24 mouse cellular contexts compared by ENCODE assay signal in genomic region chr2:27630601-27631285, GRCm38 (mm10).
"Had no signal": no experiment of that assay in that cellular context is flagged by ENCODE, and none has a peak within 500 bp of the region (broad histone marks: within the 10 kb centered on the region; RNA-seq: fewer than 3 reads in every experiment).

No protein-coding gene starts in this region.

- H3K27me3 ChIP-seq: heart, embryonic 13.5 days; heart, embryonic 15.5 days; hindbrain, embryonic 13.5 days; hindbrain, embryonic 15.5 days; kidney, embryonic 15.5 days; limb, embryonic 13.5 days; limb, embryonic 15.5 days had no signal

- H3K4me2 ChIP-seq: heart, embryonic 11.5 days; heart, embryonic 13.5 days; heart, embryonic 15.5 days; hindbrain, embryonic 13.5 days; hindbrain, embryonic 15.5 days; kidney, embryonic 15.5 days; limb, embryonic 13.5 days; limb, embryonic 15.5 days; liver, embryonic 11.5 days had no signal

- H3K9ac ChIP-seq: heart, embryonic 13.5 days; heart, embryonic 15.5 days; hindbrain, embryonic 13.5 days; hindbrain, embryonic 15.5 days; kidney, embryonic 15.5 days; limb, embryonic 13.5 days; limb, embryonic 15.5 days had no signal

- ATAC-seq: hindbrain, postnatal 0 days; intestine, embryonic 16.5 days had no signal

- DNase-seq: gastrocnemius, postnatal 14 days; gastrocnemius, postnatal 36 days; heart, adult 11 months; heart, adult 2 months; kidney, adult 11 months; kidney, adult 2 months; kidney, adult 9 months; kidney, postnatal 14 days; kidney, postnatal 36 days; layer of hippocampus, adult 9-11 months; layer of hippocampus, postnatal 36 days; left cerebral cortex, postnatal 4 days had no signal

- H3K27ac ChIP-seq: heart, adult 2 months; heart, embryonic 13.5 days; heart, embryonic 15.5 days; hindbrain, embryonic 13.5 days; hindbrain, embryonic 15.5 days; hindbrain, postnatal 0 days; kidney, embryonic 15.5 days; kidney, postnatal 0 days; limb, embryonic 13.5 days had no signal

- H3K36me3 ChIP-seq: heart, embryonic 13.5 days; heart, embryonic 15.5 days; hindbrain, embryonic 13.5 days; hindbrain, embryonic 15.5 days; kidney, embryonic 15.5 days; limb, embryonic 13.5 days; limb, embryonic 15.5 days had no signal

- H3K4me3 ChIP-seq: heart, adult 2 months; heart, embryonic 13.5 days; heart, embryonic 15.5 days; hindbrain, embryonic 13.5 days; hindbrain, embryonic 15.5 days; kidney, embryonic 15.5 days; limb, embryonic 13.5 days; limb, embryonic 15.5 days had no signal

- H3K9me3 ChIP-seq: heart, embryonic 13.5 days; heart, embryonic 15.5 days; hindbrain, embryonic 13.5 days; hindbrain, embryonic 15.5 days; kidney, embryonic 15.5 days; limb, embryonic 13.5 days; limb, embryonic 15.5 days had no signal
